Mouse (Mus musculus): Measurements from ENCODE around the gene Fgd2. TPM values are rescaled to one million over a fixed set of nuclear protein-coding genes. Genes with fewer than 3 reads are reported as not detected.
"Not testable (repeated sequence)": the region's sequence is repeated elsewhere in the genome, so short reads cannot be mapped to it uniquely, and the experiment has no call there.

The Fgd2 gene
- polyA plus RNA-seq (2012; rRNA removed) = 268 and 346 TPM in 2 replicates

- Histone ChIP-seq H3K4me3 (ENCODE audit: extremely low read depth, insufficient read depth, insufficient read length) (peak within 1 kb of the TSS; percentile 70), H3K4me1 (ENCODE audit: control insufficient read depth, insufficient read depth, insufficient read length) (peaks cover 37% of the 10 kb centered on the region), H3K36me3 (ENCODE audit: control insufficient read depth, insufficient read depth, low read length) (peaks cover 6% of the 10 kb centered on the region; the same call in 1 of the 2 replicates), H3K27ac (ENCODE audit: insufficient read depth, low read length) (peak within 1 kb of the TSS; percentile 90), H3K27me3 (ENCODE audit: control insufficient read depth, insufficient read depth, low read length) (no peaks in the 10 kb centered on the region)
- DNase-seq (ENCODE audit: low read depth in 1 of 2, low spot score in 2 of 2) = peak; percentile 37 to 54
- TF ChIP-seq CTCF (IDR thresholded peaks at IDR 0.05; ENCODE audit: extremely low read depth, insufficient read depth, insufficient read length, insufficient replicate concordance) (peak; percentile 28; the same call in 1 of the 2 replicates), POLR2A (IDR thresholded peaks at IDR 0.05; ENCODE audit: low read depth, low read length) (peak; percentile 31; the same call in 1 of the 2 replicates)
- WGBS = 6% methylated on average over 5 of the region's 5 CpGs
Measured at GRCm38 (mm10) chr17:29360761-29361221, at the start of gene Fgd2. TSS of gene Fgd2 (plus strand) at chr17:29360914.

GRCm38 (mm10) chr17:29311602-29312001 is 49.1 kb upstream of the Fgd2 start:
- no peak for DNase-seq (ENCODE audit: low read depth in 1 of 2, low spot score in 2 of 2)
- WGBS = 92% methylated on average over 8 of the region's 8 CpGs
- TF ChIP-seq POLR2A (IDR thresholded peaks at IDR 0.05; ENCODE audit: low read depth, low read length) = no peak
- no peak for TF ChIP-seq CTCF (IDR thresholded peaks at IDR 0.05; ENCODE audit: extremely low read depth, insufficient read depth, insufficient read length, insufficient replicate concordance)
- Histone ChIP-seq H3K27ac (ENCODE audit: insufficient read depth, low read length) (no peak overlapping the region), H3K36me3 (ENCODE audit: control insufficient read depth, insufficient read depth, low read length) (no peaks in the 10 kb centered on the region), H3K4me3 (ENCODE audit: extremely low read depth, insufficient read depth, insufficient read length) (no peak overlapping the region), H3K27me3 (ENCODE audit: control insufficient read depth, insufficient read depth, low read length) (no peaks in the 10 kb centered on the region), H3K4me1 (ENCODE audit: control insufficient read depth, insufficient read depth, insufficient read length) (peaks cover 4% of the 10 kb centered on the region; the same call in 1 of the 2 replicates)

DNA sequence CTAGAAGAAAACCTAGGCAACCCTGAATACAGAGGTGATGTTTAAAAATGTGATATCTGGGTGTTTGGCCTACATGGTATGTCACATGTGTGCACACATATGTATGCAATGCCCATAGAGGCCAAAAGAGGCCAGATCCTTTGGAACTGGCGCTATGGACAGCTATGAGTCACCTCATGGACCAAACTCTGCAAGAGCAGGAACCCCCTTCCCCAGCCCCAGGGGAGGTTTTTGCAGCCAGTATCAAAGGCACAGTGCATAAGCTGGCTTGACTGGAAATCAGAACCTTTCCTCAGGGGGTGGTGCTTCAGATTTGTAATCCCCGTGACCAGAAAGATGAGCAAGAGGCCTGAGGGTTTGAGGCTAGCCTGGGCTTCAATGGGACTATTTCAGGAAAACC is 48.6 kb upstream of the Fgd2 start:
- TF ChIP-seq CTCF (IDR thresholded peaks at IDR 0.05; ENCODE audit: extremely low read depth, insufficient read depth, insufficient read length, insufficient replicate concordance) (no peak), POLR2A (IDR thresholded peaks at IDR 0.05; ENCODE audit: low read depth, low read length) (no peak)
- Histone ChIP-seq H3K27ac (ENCODE audit: insufficient read depth, low read length) (no peak overlapping the region), H3K27me3 (ENCODE audit: control insufficient read depth, insufficient read depth, low read length) (no peaks in the 10 kb centered on the region), H3K4me1 (ENCODE audit: control insufficient read depth, insufficient read depth, insufficient read length) (no peaks in the 10 kb centered on the region), H3K36me3 (ENCODE audit: control insufficient read depth, insufficient read depth, low read length) (no peaks in the 10 kb centered on the region), H3K4me3 (ENCODE audit: extremely low read depth, insufficient read depth, insufficient read length) (no peak overlapping the region)
- 88% methylated on average over 2 of the region's 2 CpGs for WGBS
- DNase-seq (ENCODE audit: low read depth in 1 of 2, low spot score in 2 of 2) = no peak

DNA sequence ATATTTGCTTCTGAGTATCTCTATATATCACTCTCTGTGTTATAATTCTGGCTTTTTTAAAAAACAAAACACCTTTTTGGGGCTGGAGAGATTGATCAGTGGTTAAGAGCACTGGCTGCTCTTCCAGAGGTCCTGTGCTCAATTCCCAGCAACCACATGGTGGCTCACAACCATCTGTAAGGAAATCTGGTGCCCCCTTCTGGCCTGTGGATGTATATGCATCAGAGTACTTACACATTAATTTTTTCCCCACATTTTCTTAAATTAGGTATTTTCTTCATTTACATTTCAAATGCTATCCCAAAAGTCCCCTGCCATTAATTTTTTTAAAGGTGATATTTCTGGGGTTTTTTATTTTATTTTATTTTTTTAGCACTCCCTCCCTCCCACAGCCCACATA is 47.4 kb upstream of the Fgd2 start:
- Histone ChIP-seq H3K27ac (ENCODE audit: insufficient read depth, low read length) (no peak overlapping the region), H3K4me1 (ENCODE audit: control insufficient read depth, insufficient read depth, insufficient read length) (no peaks in the 10 kb centered on the region), H3K36me3 (ENCODE audit: control insufficient read depth, insufficient read depth, low read length) (no peaks in the 10 kb centered on the region), H3K4me3 (ENCODE audit: extremely low read depth, insufficient read depth, insufficient read length) (no peak overlapping the region), H3K27me3 (ENCODE audit: control insufficient read depth, insufficient read depth, low read length) (no peaks in the 10 kb centered on the region)
- TF ChIP-seq CTCF (IDR thresholded peaks at IDR 0.05; ENCODE audit: extremely low read depth, insufficient read depth, insufficient read length, insufficient replicate concordance) = no peak
- no peak for TF ChIP-seq POLR2A (IDR thresholded peaks at IDR 0.05; ENCODE audit: low read depth, low read length)
- no peak for DNase-seq (ENCODE audit: low read depth in 1 of 2, low spot score in 2 of 2)

GRCm38 (mm10) chr17:29315672-29316465 is 44.8 kb upstream of the Fgd2 start:
- no peaks in the 10 kb centered on the region for H3K27me3 ChIP-seq (ENCODE audit: control insufficient read depth, insufficient read depth, low read length)
- no peak for DNase-seq (ENCODE audit: low read depth in 1 of 2, low spot score in 2 of 2)
- H3K4me1 ChIP-seq (ENCODE audit: control insufficient read depth, insufficient read depth, insufficient read length) = no peaks in the 10 kb centered on the region
- no peak overlapping the region for H3K4me3 ChIP-seq (ENCODE audit: extremely low read depth, insufficient read depth, insufficient read length)
- 76% methylated on average over 9 of the region's 9 CpGs for WGBS
- no peak for TF ChIP-seq CTCF (IDR thresholded peaks at IDR 0.05; ENCODE audit: extremely low read depth, insufficient read depth, insufficient read length, insufficient replicate concordance)
- no peak for TF ChIP-seq POLR2A (IDR thresholded peaks at IDR 0.05; ENCODE audit: low read depth, low read length)
- no peaks in the 10 kb centered on the region for H3K36me3 ChIP-seq (ENCODE audit: control insufficient read depth, insufficient read depth, low read length)
- no peak overlapping the region for H3K27ac ChIP-seq (ENCODE audit: insufficient read depth, low read length)

GRCm38 (mm10) chr17:29316891-29317290 is 43.8 kb upstream of the Fgd2 start:
- 94% methylated on average over 3 of the region's 3 CpGs for WGBS
- Histone ChIP-seq H3K4me3 (ENCODE audit: extremely low read depth, insufficient read depth, insufficient read length) (no peak overlapping the region), H3K4me1 (ENCODE audit: control insufficient read depth, insufficient read depth, insufficient read length) (no peaks in the 10 kb centered on the region), H3K36me3 (ENCODE audit: control insufficient read depth, insufficient read depth, low read length) (no peaks in the 10 kb centered on the region), H3K27me3 (ENCODE audit: control insufficient read depth, insufficient read depth, low read length) (no peaks in the 10 kb centered on the region), H3K27ac (ENCODE audit: insufficient read depth, low read length) (no peak overlapping the region)
- no peak for TF ChIP-seq CTCF (IDR thresholded peaks at IDR 0.05; ENCODE audit: extremely low read depth, insufficient read depth, insufficient read length, insufficient replicate concordance)
- TF ChIP-seq POLR2A (IDR thresholded peaks at IDR 0.05; ENCODE audit: low read depth, low read length) = no peak
- DNase-seq (ENCODE audit: low read depth in 1 of 2, low spot score in 2 of 2) = no peak

GRCm38 (mm10) chr17:29317380-29317779 is 43.3 kb upstream of the Fgd2 start, which contains the start of gene Pi16:
TSS of gene Pi16 (plus strand) at chr17:29317680.
- not testable (repeated sequence) for DNase-seq (ENCODE audit: low read depth in 1 of 2, low spot score in 2 of 2); H3K4me1 ChIP-seq (ENCODE audit: control insufficient read depth, insufficient read depth, insufficient read length); H3K4me3 ChIP-seq (ENCODE audit: extremely low read depth, insufficient read depth, insufficient read length); H3K27ac ChIP-seq (ENCODE audit: insufficient read depth, low read length); H3K36me3 ChIP-seq (ENCODE audit: control insufficient read depth, insufficient read depth, low read length); H3K27me3 ChIP-seq (ENCODE audit: control insufficient read depth, insufficient read depth, low read length)
- WGBS = 88% methylated on average over 3 of the region's 3 CpGs
